Mouse (Mus musculus) ES-E14 (cell line): ENCODE results near the gene Apbb2. TPM values are rescaled to one million over a fixed set of nuclear protein-coding genes. Genes with fewer than 3 reads are reported as not detected.

ENCODE experiments used
- DNase-seq: peaks from one replicate; pipeline ENCODE4 v3.0.0-alpha.2; 2013; ENCODE audit warnings: low read depth, low spot score
- H3K27ac ChIP-seq: 2 replicates; pipeline ENCODE4 v1.5.1; 2012; ENCODE audit warnings: low read depth, mild to moderate bottlenecking, low read length, moderate library complexity, mixed read lengths; ENCODE audit not compliant: poor library complexity, insufficient read depth, severe bottlenecking
- H3K36me3 ChIP-seq: 2 replicates; pipeline ENCODE4 v1.6.1; 2012; ENCODE audit warnings: mild to moderate bottlenecking, low read length, moderate library complexity, mixed read lengths; ENCODE audit not compliant: control insufficient read depth, poor library complexity, insufficient read depth, severe bottlenecking
- H3K4me1 ChIP-seq, 2 experiments: fragments of 150-350 bp in 1 of 2; sonication (generic) in 1 of 2; 2 replicates each; pipeline ENCODE4 v1.6.1; 2012; ENCODE audit warnings: low read length in 2 of 2, mild to moderate bottlenecking in 1 of 2, mixed read lengths in 1 of 2; ENCODE audit not compliant: control insufficient read depth in 2 of 2, insufficient read depth in 2 of 2, poor library complexity in 1 of 2
- H3K4me3 ChIP-seq, 2 experiments: fragments of 150-350 bp in 1 of 2; sonication (generic) in 1 of 2; 2 replicates each; pipeline ENCODE4 v1.5.1; 2012; ENCODE audit warnings: low read length in 2 of 2, low read depth in 1 of 2, mild to moderate bottlenecking in 1 of 2, mixed read lengths in 1 of 2; ENCODE audit not compliant: insufficient read depth in 1 of 2, poor library complexity in 1 of 2, severe bottlenecking in 1 of 2
- H3K9ac ChIP-seq: 2 replicates; pipeline ENCODE4 v1.6.1; 2012; ENCODE audit warnings: low read depth, mild to moderate bottlenecking, low read length, mixed read lengths; ENCODE audit not compliant: poor library complexity, insufficient read depth, severe bottlenecking
- H3K9me3 ChIP-seq: fragments of 150-350 bp; sonication (generic); 2 replicates; pipeline ENCODE4 v1.6.1; 2012; ENCODE audit warnings: low read depth, mild to moderate bottlenecking, low read length; ENCODE audit not compliant: control insufficient read depth, insufficient read depth
- CHD2 ChIP-seq: IDR thresholded peaks from 2 replicates; pipeline ENCODE4 v1.6.1; 2014; ENCODE audit warnings: mild to moderate bottlenecking, low read depth, low read length, inconsistent platforms
- HCFC1 ChIP-seq: IDR thresholded peaks from 2 replicates; pipeline ENCODE4 v1.6.1; 2012; ENCODE audit warnings: low read length, inconsistent platforms, borderline replicate concordance; ENCODE audit not compliant: insufficient read depth
- MAFK ChIP-seq: IDR thresholded peaks from 2 replicates; pipeline ENCODE4 v1.6.1; 2014; ENCODE audit warnings: mild to moderate bottlenecking, low read depth, low read length, inconsistent platforms; ENCODE audit not compliant: insufficient read depth
- ZC3H11A ChIP-seq: IDR thresholded peaks from 2 replicates; pipeline ENCODE4 v1.6.1; 2012; ENCODE audit warnings: low read depth, mild to moderate bottlenecking, inconsistent platforms, low read length, borderline replicate concordance
- ZNF384 ChIP-seq: IDR thresholded peaks from 2 replicates; pipeline ENCODE4 v1.6.1; 2012; ENCODE audit warnings: low read depth, low read length, inconsistent platforms
- in situ Hi-C, 2 experiments: fragments of 600-800 bp; cut with MboI; formaldehyde crosslinking; loops; one replicate each; pipeline ENCODE4 v1.15.1; 2025; ENCODE audit warnings: low sequenced_read_pairs in 2 of 2, inconsistent platforms in 1 of 2; ENCODE audit not compliant: unreplicated experiment in 2 of 2
- total RNA-seq: library from RNA; depleted of rRNA; stranded (reverse); fragments of 300-350 nt; gene quantifications from 2 replicates; pipeline ENCODE4 v1.2.3, GENCODE M21; 2012

The Apbb2 gene
- total RNA-seq, 1 experiment, result 15.3 TPM

GRCm38 (mm10) chr5:66516311-66516710 lies 102.3 kb downstream of the Apbb2 start:
- H3K9ac ChIP-seq, result no peak overlapping the region
- no peak overlapping the region for H3K4me3 ChIP-seq
- H3K4me1 ChIP-seq, result peaks cover 1 to 6% of the 10 kb centered on the region in 2 experiments; a peak in 1 of 4 replicates
- H3K9me3 ChIP-seq, result no peaks in the 10 kb centered on the region
- in situ Hi-C loops, result no loop called here
- H3K36me3 ChIP-seq, result no peaks in the 10 kb centered on the region
- TF ChIP-seq MAFK (no peak), ZC3H11A (no peak), ZNF384 (no peak), CHD2 (no peak), HCFC1 (no peak)
- no peak overlapping the region for H3K27ac ChIP-seq
- no peak for DNase-seq

GRCm38 (mm10) chr5:66515271-66515670 lies 103.3 kb downstream of the Apbb2 start:
- Histone ChIP-seq H3K4me3 (no peak overlapping the region), H3K9me3 (no peaks in the 10 kb centered on the region), H3K9ac (no peak overlapping the region), H3K36me3 (no peaks in the 10 kb centered on the region), H3K27ac (no peak overlapping the region), H3K4me1 (peaks cover 1 to 6% of the 10 kb centered on the region in 2 experiments; a peak in 1 of 4 replicates)
- TF ChIP-seq ZNF384, result no peak
- DNase-seq, result no peak
- in situ Hi-C loops, result no loop called here

- H3K9ac ChIP-seq, result no peak overlapping the region
- no peak for DNase-seq
- TF ChIP-seq CHD2, result no peak
- no peak for TF ChIP-seq HCFC1
- H3K27ac ChIP-seq, result no peak overlapping the region
- H3K4me3 ChIP-seq, result no peak overlapping the region
- in situ Hi-C loops, result no loop called here
- no peaks in the 10 kb centered on the region for H3K36me3 ChIP-seq
- H3K9me3 ChIP-seq, result no peaks in the 10 kb centered on the region
- H3K4me1 ChIP-seq, result peaks cover 1 to 6% of the 10 kb centered on the region in 2 experiments; a peak in 1 of 4 replicates
Observed at GRCm38 (mm10) chr5:66514659-66515058, 103.9 kb downstream of the Apbb2 start.

GRCm38 (mm10) chr5:66513412-66513811 lies 105.2 kb downstream of the Apbb2 start:
- Histone ChIP-seq H3K9ac (no peak overlapping the region), H3K4me1 (peaks cover 0 to 4% of the 10 kb centered on the region in 2 experiments; a peak in 1 of 4 replicates), H3K27ac (no peak overlapping the region), H3K4me3 (no peak overlapping the region), H3K9me3 (no peaks in the 10 kb centered on the region), H3K36me3 (no peaks in the 10 kb centered on the region)
- TF ChIP-seq HCFC1 (no peak), CHD2 (no peak), MAFK (no peak), ZNF384 (no peak), ZC3H11A (no peak)
- no peak for DNase-seq
- in situ Hi-C loops, result no loop called here

- no peak overlapping the region for H3K27ac ChIP-seq
- no peak overlapping the region for H3K4me3 ChIP-seq
- in situ Hi-C loops, result no loop called here
- no peaks in the 10 kb centered on the region for H3K4me1 ChIP-seq
- H3K9ac ChIP-seq, result no peak overlapping the region
- no peaks in the 10 kb centered on the region for H3K9me3 ChIP-seq
- TF ChIP-seq CHD2, result no peak
- no peak for TF ChIP-seq ZNF384
- TF ChIP-seq ZC3H11A, result no peak
- TF ChIP-seq MAFK, result no peak
- no peak for TF ChIP-seq HCFC1
- DNase-seq, result no peak
- no peaks in the 10 kb centered on the region for H3K36me3 ChIP-seq
Observed at GRCm38 (mm10) chr5:66512519-66512918, 106.1 kb downstream of the Apbb2 start.
